Mouse (Mus musculus) cerebellum, postnatal 36 days (tissue): ENCODE measurements at regions not wholly inside any gene's neighbourhood (a gene's known extent, or its start where the extent isn't known, plus 50 kb on each side); places are given as distances from the start of the nearest gene placed in this dataset.
A peak's percentile ranks its signal among the peaks of the same experiment; 100 is the strongest.
"Not testable (repeated sequence)": the region's sequence is repeated elsewhere in the genome, so short reads cannot be mapped to it uniquely, and the experiment has no call there.

Experiments used
- DNase-seq, 2 experiments: peaks; one replicate each; pipeline ENCODE4 v3.0.0; 2021 to 2022; ENCODE audit warnings: mixed read lengths in 2 of 2

GRCm38 (mm10) chr10:19297669-19298068 is 58.7 kb upstream of the Olig3 start:
- peak in 1 of 2 experiments; percentile 5 for DNase-seq

- no peak for DNase-seq
Measured at GRCm38 (mm10) chr10:19295388-19296013, 60.8 kb upstream of the Olig3 start.

GRCm38 (mm10) chr10:19291474-19291873 is 64.9 kb upstream of the Olig3 start:
- DNase-seq = no peak

GRCm38 (mm10) chr10:19291039-19291438 is 65.3 kb upstream of the Olig3 start:
- DNase-seq = not testable (repeated sequence)

- no peak for DNase-seq
Measured at GRCm38 (mm10) chr10:19282166-19282565, 74.2 kb upstream of the Olig3 start.

- no peak for DNase-seq
Measured at GRCm38 (mm10) chr10:19281021-19281420, 75.3 kb upstream of the Olig3 start.

GRCm38 (mm10) chr10:19278189-19278842 is 78.0 kb upstream of the Olig3 start:
- no peak for DNase-seq

GRCm38 (mm10) chr10:19277103-19277827 is 79.1 kb upstream of the Olig3 start:
- DNase-seq = peak; percentile 4 to 32

GRCm38 (mm10) chr10:19274985-19275384 is 81.3 kb upstream of the Olig3 start:
- DNase-seq = no peak

GRCm38 (mm10) chr10:19269418-19269817 is 86.9 kb upstream of the Olig3 start:
- no peak for DNase-seq

GRCm38 (mm10) chr10:19268051-19268450 is 88.3 kb upstream of the Olig3 start:
- no peak for DNase-seq

GRCm38 (mm10) chr10:19240102-19240759 is 116.1 kb upstream of the Olig3 start:
- peak; percentile 20 to 38 for DNase-seq

GRCm38 (mm10) chr10:19216240-19216639 is 140.1 kb upstream of the Olig3 start:
- DNase-seq = no peak

- DNase-seq = no peak
Measured at GRCm38 (mm10) chr10:19209751-19210150, 146.6 kb upstream of the Olig3 start.

GRCm38 (mm10) chr10:19208101-19208722 is 148.1 kb upstream of the Olig3 start:
- DNase-seq = no peak

- no peak for DNase-seq
Measured at GRCm38 (mm10) chr10:19207505-19207904, 148.8 kb upstream of the Olig3 start.

- DNase-seq = no peak
Measured at GRCm38 (mm10) chr10:19200311-19200710, 156.0 kb upstream of the Olig3 start.

- no peak for DNase-seq
Measured at GRCm38 (mm10) chr10:19195676-19196075, 160.7 kb upstream of the Olig3 start.

- DNase-seq = no peak
Measured at GRCm38 (mm10) chr10:19194646-19195045, 161.7 kb upstream of the Olig3 start.

- no peak for DNase-seq
Measured at GRCm38 (mm10) chr10:19192971-19193758, 163.2 kb upstream of the Olig3 start.

GRCm38 (mm10) chr10:19192221-19192620 is 164.1 kb upstream of the Olig3 start:
- no peak for DNase-seq
